Mouse (Mus musculus) spleen, postnatal 36 days (tissue): Measurements from ENCODE around the gene Lrp1.
A peak's percentile ranks its signal among the peaks of the same experiment; 100 is the strongest.

ENCODE experiments used
- DNase-seq, 2 experiments: peaks; one replicate each; pipeline ENCODE4 v3.0.0; 2022; ENCODE audit warnings: low spot score in 2 of 2, mixed read lengths in 1 of 2

Gene Lrp1

DNA sequence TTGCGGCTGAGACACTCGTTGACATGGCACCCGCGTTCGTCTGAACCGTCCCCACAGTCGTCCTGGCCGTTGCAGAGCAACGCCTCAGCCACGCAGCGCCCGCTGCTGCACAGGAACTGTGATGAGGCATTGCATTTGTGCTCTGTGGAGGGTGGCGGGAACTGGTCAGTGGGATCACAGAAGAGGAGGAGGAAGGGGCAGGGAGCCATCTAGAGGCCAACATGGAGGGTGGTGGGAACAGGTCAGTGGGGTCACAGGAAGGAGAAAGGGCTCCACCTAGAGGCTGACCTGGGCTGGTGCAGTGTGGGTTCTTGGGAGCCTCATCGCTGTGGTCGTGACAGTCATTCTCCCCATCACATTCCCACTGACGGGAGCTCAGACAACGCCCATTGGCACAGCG is 65.2 kb downstream of the Lrp1 start:
- no peak for DNase-seq

DNA sequence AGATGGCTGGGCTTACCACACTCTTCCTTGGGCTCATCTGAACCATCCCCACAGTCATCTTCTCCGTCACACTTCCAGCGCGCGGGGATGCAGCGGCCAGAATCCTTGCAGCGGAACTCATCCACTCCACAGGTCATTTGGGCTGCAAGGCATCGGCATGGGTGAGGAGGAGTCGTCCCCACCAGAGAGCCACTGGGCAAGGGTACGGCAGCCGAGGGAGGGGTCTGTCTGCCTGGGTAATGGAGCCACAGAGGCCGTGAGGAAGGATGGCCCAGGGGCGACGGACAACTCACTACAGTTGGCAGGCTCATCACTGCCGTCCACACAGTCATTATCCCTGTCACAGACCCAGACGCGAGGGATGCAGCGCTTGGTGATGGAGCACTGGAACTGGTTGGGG is 71.1 kb downstream of the Lrp1 start:
- DNase-seq, result no peak

DNA sequence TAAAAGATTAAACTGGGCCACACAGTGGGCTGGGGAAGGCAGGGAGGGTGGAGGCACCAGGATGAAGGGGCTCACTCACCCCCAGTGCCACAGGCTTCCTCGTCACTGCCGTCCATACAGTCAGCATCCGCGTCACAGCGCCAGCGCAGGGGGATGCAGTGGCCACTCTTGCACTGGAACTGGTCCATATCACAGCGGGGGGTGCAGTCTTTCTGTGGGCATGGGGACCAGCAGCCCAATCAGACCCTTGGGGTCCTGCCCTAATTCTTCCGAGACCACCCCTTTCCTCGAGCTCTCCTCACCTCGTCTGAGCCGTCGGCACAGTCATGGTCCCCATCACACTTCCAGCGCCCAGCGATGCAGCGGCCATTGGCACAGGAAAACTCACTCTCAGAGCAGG is 72.7 kb downstream of the Lrp1 start:
- DNase-seq, result no peak

DNA sequence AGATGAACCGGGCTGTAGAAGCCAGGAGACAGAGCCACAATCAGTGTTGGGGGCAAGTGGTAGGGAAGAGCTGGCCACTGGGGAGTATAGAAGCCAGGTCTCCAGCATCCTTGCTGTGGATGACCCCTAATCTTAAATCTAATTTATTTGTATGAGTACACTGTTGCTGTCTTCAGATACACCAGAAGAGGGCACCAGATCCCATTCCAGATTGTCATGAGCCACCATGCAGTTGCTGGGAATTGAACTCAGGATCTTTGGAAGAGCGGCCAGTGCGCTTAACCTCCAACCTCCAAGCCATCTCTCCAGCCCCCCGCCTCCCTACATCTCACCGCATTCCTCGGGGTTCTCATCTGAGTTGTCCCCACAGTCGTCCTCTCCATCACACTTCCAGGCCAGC is 74.4 kb downstream of the Lrp1 start:
- DNase-seq, result no peak

DNA sequence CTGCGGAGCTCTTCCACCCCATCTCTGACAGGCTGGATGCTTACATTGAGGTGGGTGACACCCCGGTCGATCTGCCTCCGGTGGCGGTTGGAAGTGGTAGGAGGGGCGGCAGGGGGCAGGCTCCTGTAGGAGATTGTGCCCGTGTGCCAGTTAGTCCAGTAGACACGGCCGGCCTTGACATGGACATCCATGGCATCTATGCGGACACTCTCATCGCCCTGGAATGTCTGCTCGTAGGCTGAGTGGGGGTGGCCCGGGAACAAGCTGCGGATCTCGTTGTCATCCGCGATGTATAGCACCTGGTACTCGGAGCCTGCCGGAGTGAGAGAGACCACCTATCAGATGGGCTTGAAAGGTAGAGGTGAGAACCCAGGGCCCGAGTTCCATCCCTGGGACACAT is 76.6 kb downstream of the Lrp1 start:
- no peak for DNase-seq

DNA sequence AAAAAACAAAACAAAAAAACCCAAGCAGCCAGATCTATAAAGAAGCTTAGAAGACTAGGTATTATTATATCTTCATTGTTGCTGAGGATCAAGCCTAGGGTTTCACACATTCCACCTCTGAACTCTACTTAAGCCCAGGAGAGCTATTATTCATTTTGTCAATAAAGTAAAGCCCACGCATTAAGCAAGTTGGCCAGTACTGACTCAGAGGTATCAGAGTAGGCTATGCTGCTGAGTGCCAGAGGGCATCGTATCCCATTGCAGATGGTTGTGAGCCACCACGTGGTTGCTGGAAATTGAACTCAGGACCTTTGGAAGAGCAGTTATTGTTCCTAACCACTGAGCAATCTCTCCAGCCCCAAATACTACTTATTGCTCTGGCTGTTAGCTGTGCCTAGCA is 77.0 kb downstream of the Lrp1 start:
- DNase-seq, result no peak

DNA sequence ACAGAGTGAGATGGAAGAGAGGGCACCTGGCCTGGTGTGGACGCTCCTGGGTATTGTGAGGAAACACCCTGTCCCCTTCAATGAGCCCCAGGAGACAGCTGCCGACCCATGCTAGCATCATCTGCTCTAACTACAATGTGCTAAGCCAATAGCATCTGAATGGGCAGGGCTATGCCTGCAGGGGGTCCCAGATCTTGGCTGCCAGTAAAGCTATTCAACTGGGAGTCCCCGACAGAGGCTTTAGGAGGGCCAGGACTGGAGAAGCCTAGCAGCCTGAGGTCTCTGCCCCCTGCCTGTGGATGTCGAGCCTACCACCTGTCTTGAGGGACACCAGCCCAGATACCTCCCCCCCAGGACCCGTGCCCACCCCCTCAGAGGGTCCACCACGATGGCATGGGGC is 78.2 kb downstream of the Lrp1 start:
- no peak for DNase-seq

DNA sequence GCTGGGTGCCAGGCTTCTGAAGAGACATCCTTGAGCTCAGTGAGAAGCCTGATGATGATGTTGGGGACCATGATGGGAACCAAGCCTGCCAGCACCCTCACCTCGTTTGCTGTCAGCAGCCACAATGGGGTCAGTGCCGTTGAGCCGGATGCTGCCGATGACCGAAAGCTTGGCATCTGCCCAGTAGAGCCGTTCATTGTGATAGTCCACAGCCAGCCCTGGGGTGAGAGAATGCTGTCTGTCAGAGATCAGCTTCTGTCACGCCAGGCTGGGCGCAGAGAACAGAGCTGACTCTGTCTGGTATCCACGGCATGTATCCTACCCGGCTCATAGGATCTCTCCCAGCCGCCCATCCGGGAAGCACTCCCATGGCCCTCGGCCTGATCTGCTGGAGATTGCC is 78.9 kb downstream of the Lrp1 start:
- DNase-seq, result no peak

DNA sequence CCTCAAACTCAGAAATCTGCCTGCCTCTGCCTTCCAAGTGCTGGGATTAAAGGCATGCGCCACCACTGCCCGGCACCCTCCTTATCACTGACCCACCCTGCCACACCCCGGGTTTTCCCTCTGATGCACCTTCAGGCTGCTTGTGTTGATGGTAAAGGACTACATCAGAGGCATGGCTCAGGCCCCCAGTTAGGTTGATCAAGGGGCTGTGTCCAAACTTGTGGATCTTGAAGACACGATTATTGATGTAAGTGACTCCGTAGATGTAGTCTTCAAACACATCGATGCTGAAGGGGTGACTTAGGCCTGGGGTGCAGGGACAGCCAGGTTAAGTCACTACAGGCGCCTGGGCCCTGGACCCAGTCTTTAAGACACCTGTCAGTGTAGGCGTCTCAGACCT is 79.4 kb downstream of the Lrp1 start:
- no peak for DNase-seq

DNA sequence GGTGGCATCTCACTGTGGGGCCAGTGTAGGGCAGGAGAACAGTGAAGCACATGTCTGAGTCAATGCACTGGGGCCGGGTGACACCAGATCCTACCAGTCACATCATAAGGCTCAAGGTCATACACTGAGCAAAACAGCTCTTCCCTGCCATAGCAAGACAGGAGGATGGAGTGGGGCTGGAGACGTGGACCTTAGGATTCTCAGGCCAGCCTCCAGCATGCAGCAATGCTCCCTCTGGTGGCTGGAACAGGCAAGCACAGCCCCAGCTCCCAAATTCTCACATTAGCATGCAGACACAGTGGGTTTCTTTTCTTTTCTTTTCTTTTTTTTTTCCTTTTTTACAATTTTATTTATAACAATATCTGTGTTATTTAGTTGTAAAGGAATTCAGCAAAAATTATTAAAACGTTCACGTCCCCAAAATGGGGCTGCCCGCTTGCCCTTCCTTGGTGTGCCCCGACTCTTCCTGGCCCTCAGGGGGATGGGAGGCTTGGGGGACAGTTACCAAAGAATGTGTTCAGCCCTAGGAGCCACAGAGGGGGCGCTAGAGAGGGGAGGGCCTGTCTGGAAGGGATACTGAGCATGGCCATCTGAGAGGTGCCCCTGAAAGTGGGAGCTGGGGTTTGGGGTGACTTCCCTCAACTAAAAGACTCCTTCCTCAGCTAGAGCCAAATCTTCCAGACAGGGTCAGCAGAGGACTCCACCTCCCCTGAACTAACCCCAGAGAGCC is 82.9 kb downstream of the Lrp1 start:
- peak; percentile 56 to 57 for DNase-seq

DNA sequence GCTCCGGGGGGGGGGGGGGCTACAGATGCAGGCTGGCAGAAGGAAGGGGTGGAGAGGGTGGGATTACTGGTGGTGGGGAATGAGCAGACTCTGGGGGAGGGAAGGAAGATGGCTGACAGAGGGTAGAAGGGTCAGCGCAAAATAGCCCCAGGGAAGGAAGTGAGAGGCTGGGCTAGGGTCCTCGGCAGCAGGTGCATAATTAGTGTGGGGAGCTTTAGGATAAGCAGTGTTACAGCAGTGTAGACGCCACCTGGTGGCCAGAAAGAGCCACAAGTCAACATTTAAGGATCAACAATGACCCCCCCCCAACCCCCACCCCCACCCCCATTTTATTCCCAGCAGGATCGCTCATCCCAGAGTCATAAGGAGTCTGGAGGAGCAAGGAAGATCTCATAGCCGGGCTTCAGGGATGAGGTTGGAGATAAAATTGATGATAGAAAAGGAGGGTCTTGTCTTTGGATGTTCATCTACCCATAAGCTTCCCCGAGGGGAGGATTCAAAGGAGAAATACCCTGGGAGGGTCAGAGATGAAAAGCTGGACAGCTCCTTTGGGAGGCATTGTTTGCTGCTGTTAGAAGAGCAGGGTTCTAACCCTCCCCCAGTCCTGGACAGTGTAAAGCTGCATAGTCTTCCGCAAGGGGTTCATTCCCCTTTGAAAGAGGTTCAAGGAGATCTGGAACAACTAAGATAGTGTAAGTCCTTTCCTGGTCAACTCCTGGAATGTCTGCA is 84.2 kb downstream of the Lrp1 start:
- DNase-seq, result peak in 1 of 2 experiments; percentile 32

DNA sequence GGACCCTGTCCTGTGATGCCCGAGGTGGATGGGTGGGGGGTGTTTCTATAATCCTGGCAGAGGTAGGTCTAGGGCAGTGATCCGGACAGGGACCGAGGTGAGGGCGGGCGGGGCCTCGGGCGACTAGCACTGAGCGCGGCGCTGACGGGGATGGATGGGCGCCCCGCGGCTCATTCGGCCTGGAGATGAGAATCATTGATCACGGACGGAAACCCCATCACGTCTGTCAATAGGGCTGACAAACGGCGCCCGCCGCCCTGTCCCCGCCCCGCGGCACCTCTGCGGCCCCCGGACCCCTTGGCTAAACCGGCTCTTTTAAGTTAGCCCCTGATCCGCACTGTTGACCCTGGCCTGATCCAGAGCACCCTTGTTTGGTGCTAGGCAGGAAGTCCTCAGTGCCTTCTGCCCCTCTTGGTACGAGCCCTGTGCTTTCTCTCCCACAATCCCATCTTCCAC is 86.0 kb downstream of the Lrp1 start:
- no peak for DNase-seq

DNA sequence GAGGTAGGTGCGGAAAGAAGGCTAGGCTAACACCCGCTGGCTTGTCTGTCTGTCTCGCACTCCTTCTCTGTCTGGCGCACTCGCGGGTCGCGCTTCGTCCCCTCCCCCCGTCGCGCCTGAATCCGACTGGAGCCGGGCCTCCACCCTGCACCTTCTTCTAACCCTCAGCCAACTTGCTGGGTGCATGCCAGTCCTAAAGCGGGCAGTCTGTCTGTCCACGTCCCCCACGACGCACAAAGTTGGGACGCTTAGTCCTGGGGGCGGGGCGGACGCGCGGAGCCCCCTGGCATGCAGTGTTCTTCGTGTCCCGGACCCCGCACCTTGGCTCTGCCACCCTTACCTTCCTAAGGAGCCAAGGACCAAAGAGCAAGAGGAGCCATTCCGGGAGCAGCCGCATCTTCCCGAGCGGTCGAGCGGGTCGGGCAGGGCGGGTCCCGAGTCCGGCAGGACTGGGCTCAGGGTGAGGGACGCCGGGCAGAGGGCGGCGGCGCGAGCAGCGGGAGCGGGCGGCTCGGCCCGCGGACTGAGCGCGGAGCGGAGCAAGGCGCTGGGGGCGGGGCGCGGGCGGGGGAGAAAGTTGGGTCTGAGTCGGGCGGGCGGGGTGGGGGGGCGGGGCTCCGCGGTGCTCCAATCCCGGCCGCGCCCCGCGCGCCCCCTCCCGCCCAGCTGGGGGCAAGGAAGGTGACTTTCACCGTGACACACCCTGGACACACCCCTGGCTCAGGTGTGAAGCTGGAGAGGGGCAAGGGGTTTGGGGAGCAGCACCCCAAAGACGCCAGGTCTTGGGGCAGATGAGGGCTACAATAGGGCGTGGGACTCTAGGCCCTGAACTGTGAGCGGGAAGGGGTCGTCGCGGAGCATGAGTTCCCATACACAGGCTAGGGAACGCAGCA is 86.7 kb downstream of the Lrp1 start, which contains the start of gene Nxph4:
Nxph4 (minus strand) TSS at position 524 of the 893 bp plus-strand sequence.
- peak in 1 of 2 experiments; percentile 22 for DNase-seq

DNA sequence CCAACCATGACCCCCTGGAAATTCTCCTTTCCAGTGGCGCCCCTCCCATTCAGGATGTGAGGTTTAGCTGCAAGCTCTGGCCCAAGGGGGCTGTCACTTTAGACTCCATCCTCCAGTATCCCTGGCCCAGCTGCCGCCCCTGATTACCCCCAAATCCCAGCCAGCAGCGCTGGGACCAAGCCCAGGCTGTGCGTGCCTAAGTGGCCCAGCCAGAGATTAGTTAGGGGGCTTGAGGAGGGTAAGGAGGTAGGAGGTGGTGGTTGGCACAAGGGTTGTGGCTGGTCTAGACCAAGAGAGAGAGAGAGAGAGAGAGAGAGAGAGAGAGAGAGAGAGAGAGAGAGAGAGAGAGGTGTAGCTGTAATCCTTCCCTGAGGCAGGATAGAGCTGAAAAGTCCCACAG is 89.4 kb downstream of the Lrp1 start:
- no peak for DNase-seq

DNA sequence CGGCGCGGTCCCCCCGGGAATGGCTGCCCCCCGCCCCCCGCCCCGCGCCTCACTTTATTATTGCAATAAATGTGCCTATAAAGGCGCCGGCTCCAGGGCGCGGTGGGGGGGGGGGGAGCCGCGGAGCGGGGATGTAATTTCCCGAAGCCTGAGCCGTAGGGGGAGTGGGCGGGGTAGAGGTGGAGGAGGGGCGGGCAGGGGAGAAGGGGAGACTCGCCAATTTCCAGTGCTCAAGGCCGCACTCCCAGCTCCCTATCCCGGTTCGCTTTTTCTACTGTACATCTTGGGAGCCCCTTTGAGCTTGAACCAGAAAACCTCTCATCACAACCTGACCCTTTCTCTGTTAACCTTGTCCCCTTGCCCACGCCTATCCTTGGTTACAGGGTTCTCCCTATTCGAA is 90.0 kb downstream of the Lrp1 start:
- DNase-seq, result no peak

DNA sequence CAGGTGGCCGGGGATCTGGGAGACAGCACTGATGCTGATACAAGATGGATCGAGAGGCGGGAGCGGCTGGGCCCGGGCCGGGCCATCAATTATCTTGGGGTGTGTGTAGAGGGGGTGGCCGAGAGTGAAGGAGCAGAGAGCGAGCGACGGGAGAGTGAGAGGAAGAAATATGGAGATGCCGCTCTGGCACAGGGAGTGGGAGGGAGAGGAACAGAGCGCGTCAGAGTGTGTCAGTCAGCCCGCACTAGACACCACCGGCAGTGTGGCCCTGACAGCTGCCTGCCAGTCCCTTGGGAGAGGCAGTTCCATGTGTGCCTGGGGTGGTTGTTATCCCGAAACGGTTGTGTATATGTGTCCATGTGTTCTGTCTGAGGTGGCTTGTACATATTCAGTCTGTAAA is 93.5 kb downstream of the Lrp1 start:
- no peak for DNase-seq

DNA sequence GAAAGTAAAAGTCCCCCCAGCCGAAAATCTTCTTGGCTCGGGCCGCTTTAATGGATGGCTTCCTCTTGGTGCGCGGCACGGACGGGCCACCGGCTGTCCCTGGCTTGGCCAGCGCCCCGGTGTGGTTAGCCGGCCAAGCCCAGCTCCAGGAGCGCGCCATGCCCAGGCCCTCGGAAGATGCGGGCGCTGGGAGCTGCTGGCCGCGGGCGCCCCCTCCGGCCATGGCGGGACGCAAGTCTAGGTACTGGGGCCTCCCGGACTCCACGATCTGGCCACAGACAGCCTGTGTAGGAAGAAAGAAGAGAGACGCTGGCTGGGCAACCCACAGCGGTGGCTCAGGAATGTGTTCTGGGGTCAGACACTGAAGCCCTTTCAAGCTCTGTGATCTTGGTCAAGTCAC is 94.3 kb downstream of the Lrp1 start:
- no peak for DNase-seq

DNA sequence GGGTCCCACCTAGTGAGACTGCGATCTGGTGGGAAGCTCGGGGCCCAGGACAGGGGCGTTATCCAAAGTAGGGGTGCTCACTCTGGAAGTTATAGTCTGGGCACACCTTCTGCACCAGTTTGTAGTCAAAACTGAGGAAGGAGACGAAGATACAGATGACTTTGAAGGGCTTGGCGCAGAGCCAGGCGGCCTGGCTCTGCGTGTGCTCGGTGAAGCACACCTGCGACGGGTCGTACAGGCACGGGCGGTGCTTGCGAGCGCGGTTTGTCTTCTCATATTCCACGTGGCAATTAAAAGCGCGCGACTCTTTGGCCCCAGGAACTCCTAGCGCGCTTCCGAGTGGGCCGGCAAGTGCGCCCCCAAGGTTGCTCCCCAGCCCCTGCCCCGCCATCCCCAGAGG is 94.9 kb downstream of the Lrp1 start:
- DNase-seq, result no peak

DNA sequence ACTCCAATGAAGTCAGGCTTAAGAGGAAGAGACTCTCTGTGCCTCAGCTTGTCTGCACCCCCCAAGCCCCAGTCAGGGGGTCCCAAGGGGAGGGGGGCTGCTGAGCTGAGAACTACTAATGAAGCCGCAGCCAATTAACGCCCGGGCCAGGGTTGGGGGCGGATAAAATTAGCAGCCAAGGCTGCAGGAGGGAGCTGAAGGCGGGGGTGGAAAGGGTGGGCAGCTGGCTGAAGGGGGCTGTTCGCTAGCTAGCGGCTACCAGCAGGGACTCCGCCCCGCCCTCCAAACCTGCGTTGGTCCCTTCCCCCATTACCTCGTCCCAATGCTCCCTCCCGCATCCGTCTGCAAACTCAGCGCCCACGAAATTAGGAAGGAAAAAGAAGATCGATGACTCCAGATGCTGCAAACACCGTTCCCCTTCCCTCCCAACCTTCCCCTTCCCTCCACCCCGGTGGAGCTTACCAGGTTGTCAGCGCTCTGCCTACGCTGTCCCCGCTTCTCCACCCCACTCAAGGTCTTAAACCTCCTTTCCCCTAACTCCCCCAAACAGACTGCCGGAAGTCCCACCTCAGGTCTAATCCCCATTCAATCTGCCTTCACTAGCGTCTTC is 96.2 kb downstream of the Lrp1 start:
- DNase-seq, result no peak

DNA sequence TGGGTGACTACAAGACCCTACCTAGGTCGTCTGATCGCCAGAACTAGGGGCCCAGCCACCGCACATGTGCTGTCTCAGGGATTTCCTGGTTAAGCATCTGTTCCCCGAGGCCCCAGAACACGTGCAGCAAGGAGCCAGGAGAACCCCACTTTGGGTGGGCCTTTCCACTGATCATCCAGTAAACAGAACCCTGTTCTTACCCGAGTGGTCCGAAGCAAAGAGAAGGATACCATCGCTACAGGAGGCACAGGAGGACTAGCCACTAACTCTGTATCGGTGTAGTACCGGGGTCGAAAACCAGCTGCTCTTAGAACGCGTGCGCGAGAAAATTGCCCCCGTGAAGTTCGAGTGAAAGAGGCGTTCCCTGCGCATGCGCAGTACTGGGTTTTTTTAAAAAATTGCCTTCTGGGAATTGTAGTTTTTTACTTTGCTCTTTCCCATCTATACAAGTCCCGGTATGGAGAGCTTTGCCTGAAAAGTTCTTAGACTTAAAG is 98.8 kb downstream of the Lrp1 start, which contains the start of gene Shmt2:
Shmt2 (minus strand) TSS at position 357 of the 494 bp plus-strand sequence.
- peak; percentile 77 to 85 for DNase-seq

DNA sequence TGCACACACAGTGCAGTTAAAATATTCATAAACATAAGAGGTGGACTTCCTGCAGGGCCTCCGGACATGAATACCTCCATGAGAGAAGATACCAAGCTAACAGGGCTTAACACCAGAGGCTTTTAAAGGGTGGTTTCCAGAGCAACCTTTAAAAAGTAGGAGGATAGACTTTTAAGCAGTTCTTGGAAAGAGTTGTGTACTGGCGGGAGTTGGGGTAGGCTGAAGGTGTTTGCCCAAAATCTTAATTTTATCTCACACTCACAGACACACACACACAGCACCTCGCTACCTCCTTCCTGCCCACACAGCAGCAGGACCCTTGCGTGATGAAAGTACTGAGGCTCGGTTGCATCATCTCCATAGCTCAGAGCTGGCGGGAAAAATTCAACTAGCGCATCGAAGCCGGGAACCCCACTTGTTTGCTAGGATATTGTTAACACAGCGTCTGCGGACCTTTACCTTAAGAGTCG is 99.3 kb downstream of the Lrp1 start:
- no peak for DNase-seq
